Mouse (Mus musculus): Measurements from ENCODE around the gene Isy1.

DNA sequence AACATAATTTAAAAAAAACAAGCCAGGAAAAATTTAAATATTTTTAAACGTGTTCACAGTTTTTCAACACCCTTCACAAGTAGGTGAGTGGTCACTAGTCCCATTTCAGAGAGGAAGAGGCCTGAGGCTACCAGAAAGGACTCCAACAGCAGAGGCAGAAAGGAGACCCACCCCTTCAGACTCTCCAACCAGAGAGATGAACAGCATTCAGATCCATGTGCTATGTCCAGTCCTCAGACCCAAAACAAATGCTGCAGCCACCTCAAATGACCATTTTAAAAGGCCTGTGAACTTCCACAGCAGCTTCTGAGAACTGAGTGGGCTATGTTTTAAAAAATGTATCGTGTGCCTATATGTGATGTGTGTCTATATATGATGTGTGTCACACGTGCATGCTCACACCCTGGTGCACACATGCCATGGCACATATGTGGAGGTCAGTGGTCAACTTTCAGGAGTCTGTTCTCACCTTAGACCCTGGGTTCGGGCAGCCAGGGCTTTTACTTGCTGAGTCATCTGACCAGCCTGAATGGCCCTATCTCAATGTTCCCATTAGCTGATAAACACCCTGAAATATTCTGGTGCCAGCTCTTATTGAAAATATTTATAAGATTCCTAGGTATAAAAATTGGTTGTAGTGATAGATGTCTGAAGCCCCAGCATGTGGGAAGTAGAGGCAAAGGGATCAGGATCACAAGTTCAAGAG, 30.7 kb downstream of the Isy1 start:
- no peak for TF ChIP-seq CTCF (conservative IDR thresholded peaks at IDR 0.05 in 1 of 2, IDR thresholded peaks at IDR 0.05 in 1 of 2; ENCODE audit: low read depth in 2 of 2, low read length in 2 of 2)
- TF ChIP-seq TBP (conservative IDR thresholded peaks at IDR 0.05; ENCODE audit: low read depth, low read length), result no peak
- TF ChIP-seq RCOR1 (conservative IDR thresholded peaks at IDR 0.05; ENCODE audit: low read depth, low read length), result no peak
- TF ChIP-seq POLR2A (IDR thresholded peaks at IDR 0.05; ENCODE audit: low read depth, low read length), result no peak
- TF ChIP-seq CHD1 (IDR thresholded peaks at IDR 0.05; ENCODE audit: low read depth, low read length), result no peak
- TF ChIP-seq MAX (IDR thresholded peaks at IDR 0.05; ENCODE audit: low read length), result no peak
- TF ChIP-seq MXI1 (IDR thresholded peaks at IDR 0.05; ENCODE audit: low read depth, low read length), result peak; percentile 21; the same call in 1 of the 2 replicates
- no peak for TF ChIP-seq ZMIZ1 (IDR thresholded peaks at IDR 0.05; ENCODE audit: low read depth, low read length)
- no peak for TF ChIP-seq EP300 (IDR thresholded peaks at IDR 0.05; ENCODE audit: low read length)
- TF ChIP-seq GABPA (IDR thresholded peaks at IDR 0.05; ENCODE audit: insufficient replicate concordance, low read depth, low read length), result no peak
- no peak for TF ChIP-seq RAD21 (IDR thresholded peaks at IDR 0.05; ENCODE audit: low read depth, low read length)
- no peak for TF ChIP-seq MYC (IDR thresholded peaks at IDR 0.05; ENCODE audit: low read depth, low read length)

Measured in CH12.LX (cell line).